Mouse (Mus musculus) T-cell, adult 2 months (primary cell): ENCODE measurements around the gene Rsph1.
"Not testable (repeated sequence)": the region's sequence is repeated elsewhere in the genome, so short reads cannot be mapped to it uniquely, and the experiment has no call there.

ENCODE experiments used
- DNase-seq: peaks from one replicate; pipeline ENCODE4 v3.0.0; 2022; ENCODE audit warnings: low spot score

Gene Rsph1

GRCm38 (mm10) chr17:31275181-31275580, 2.0 kb downstream of the Rsph1 start:
- peak; percentile 69 for DNase-seq

GRCm38 (mm10) chr17:31273631-31274030, 3.6 kb downstream of the Rsph1 start:
- no peak for DNase-seq

- no peak for DNase-seq
Observed at GRCm38 (mm10) chr17:31272416-31273165, 4.6 kb downstream of the Rsph1 start.

GRCm38 (mm10) chr17:31271136-31271851, 5.9 kb downstream of the Rsph1 start:
- DNase-seq = no peak

- DNase-seq = not testable (repeated sequence)
Observed at GRCm38 (mm10) chr17:31270736-31271135, 6.4 kb downstream of the Rsph1 start.

- no peak for DNase-seq
Observed at GRCm38 (mm10) chr17:31270246-31270645, 6.9 kb downstream of the Rsph1 start.

GRCm38 (mm10) chr17:31269761-31270160, 7.4 kb downstream of the Rsph1 start:
- DNase-seq = no peak

GRCm38 (mm10) chr17:31268016-31268415, 9.2 kb downstream of the Rsph1 start:
- DNase-seq = no peak

- no peak for DNase-seq
Observed at GRCm38 (mm10) chr17:31267603-31268002, 9.6 kb downstream of the Rsph1 start.

GRCm38 (mm10) chr17:31267138-31267537, 10.0 kb downstream of the Rsph1 start:
- DNase-seq = no peak

- peak; percentile 61 for DNase-seq
Observed at GRCm38 (mm10) chr17:31266321-31266950, 10.7 kb downstream of the Rsph1 start.

GRCm38 (mm10) chr17:31265831-31266230, 11.4 kb downstream of the Rsph1 start:
- no peak for DNase-seq

GRCm38 (mm10) chr17:31265171-31265572, 12.0 kb downstream of the Rsph1 start:
- no peak for DNase-seq

GRCm38 (mm10) chr17:31264372-31264771, 12.8 kb downstream of the Rsph1 start:
- no peak for DNase-seq

GRCm38 (mm10) chr17:31263770-31264169, 13.4 kb downstream of the Rsph1 start:
- no peak for DNase-seq

- no peak for DNase-seq
Observed at GRCm38 (mm10) chr17:31262715-31263114, 14.5 kb downstream of the Rsph1 start.

- DNase-seq = no peak
Observed at GRCm38 (mm10) chr17:31261352-31261751, 15.8 kb downstream of the Rsph1 start.

- no peak for DNase-seq
Observed at GRCm38 (mm10) chr17:31260430-31260829, 16.8 kb downstream of the Rsph1 start.

- no peak for DNase-seq
Observed at GRCm38 (mm10) chr17:31259825-31260224, 17.4 kb downstream of the Rsph1 start.

GRCm38 (mm10) chr17:31259145-31259544, 18.0 kb downstream of the Rsph1 start:
- DNase-seq = no peak

GRCm38 (mm10) chr17:31258310-31258865, 18.8 kb downstream of the Rsph1 start:
- no peak for DNase-seq

- DNase-seq = no peak
Observed at GRCm38 (mm10) chr17:31257898-31258297, 19.3 kb downstream of the Rsph1 start.

- no peak for DNase-seq
Observed at GRCm38 (mm10) chr17:31257149-31257548, 20.0 kb downstream of the Rsph1 start.
